Mouse (Mus musculus): ENCODE data around the gene Cacnb3.

Gene Cacnb3

GRCm38 (mm10) chr15:98635291-98635841 lies 4.7 kb downstream of the Cacnb3 start:
- no peak for DNase-seq (ENCODE audit: low spot score)

- DNase-seq (ENCODE audit: low spot score) = no peak
These were observed 5.9 kb downstream of the Cacnb3 start for GRCm38 (mm10) chr15:98636517-98636916.

- DNase-seq (ENCODE audit: low spot score) = no peak
These were observed 6.5 kb downstream of the Cacnb3 start for GRCm38 (mm10) chr15:98637155-98637554.

- no peak for DNase-seq (ENCODE audit: low spot score)
These were observed 9.5 kb downstream of the Cacnb3 start for GRCm38 (mm10) chr15:98640157-98640556.

GRCm38 (mm10) chr15:98644406-98644805 lies 13.8 kb downstream of the Cacnb3 start:
- no peak for DNase-seq (ENCODE audit: low spot score)

GRCm38 (mm10) chr15:98645057-98646026 lies 14.7 kb downstream of the Cacnb3 start:
- DNase-seq (ENCODE audit: low spot score) = no peak

GRCm38 (mm10) chr15:98646737-98647136 lies 16.1 kb downstream of the Cacnb3 start:
- DNase-seq (ENCODE audit: low spot score) = no peak

GRCm38 (mm10) chr15:98647308-98647707 lies 16.7 kb downstream of the Cacnb3 start:
- DNase-seq (ENCODE audit: low spot score) = no peak

GRCm38 (mm10) chr15:98648071-98648470 lies 17.4 kb downstream of the Cacnb3 start:
- no peak for DNase-seq (ENCODE audit: low spot score)

- DNase-seq (ENCODE audit: low spot score) = no peak
These were observed 20.8 kb downstream of the Cacnb3 start for GRCm38 (mm10) chr15:98651431-98651830.

- no peak for DNase-seq (ENCODE audit: low spot score)
These were observed 21.5 kb downstream of the Cacnb3 start for GRCm38 (mm10) chr15:98652174-98652573.

GRCm38 (mm10) chr15:98656982-98657751 lies 26.5 kb downstream of the Cacnb3 start:
- DNase-seq (ENCODE audit: low spot score) = no peak

- DNase-seq (ENCODE audit: low spot score) = no peak
These were observed 31.5 kb downstream of the Cacnb3 start for GRCm38 (mm10) chr15:98662198-98662566.

GRCm38 (mm10) chr15:98662567-98663545 lies 32.2 kb downstream of the Cacnb3 start, which contains the start of gene Ddx23:
Gene Ddx23 (minus strand): TSS chr15:98662894.
- DNase-seq (ENCODE audit: low spot score) = peak; percentile 92

- no peak for DNase-seq (ENCODE audit: low spot score)
These were observed 33.6 kb downstream of the Cacnb3 start for GRCm38 (mm10) chr15:98664042-98664907.

- DNase-seq (ENCODE audit: low spot score) = no peak
These were observed 42.0 kb downstream of the Cacnb3 start for GRCm38 (mm10) chr15:98672592-98672991.

GRCm38 (mm10) chr15:98673732-98674131 lies 43.1 kb downstream of the Cacnb3 start:
- DNase-seq (ENCODE audit: low spot score) = no peak

GRCm38 (mm10) chr15:98674284-98674993 lies 43.8 kb downstream of the Cacnb3 start:
- no peak for DNase-seq (ENCODE audit: low spot score)

GRCm38 (mm10) chr15:98674994-98675545 lies 44.4 kb downstream of the Cacnb3 start:
- DNase-seq (ENCODE audit: low spot score) = no peak

All from spleen, adult 12 weeks (tissue).